Mouse (Mus musculus) heart, embryonic 11.5 days (tissue): ENCODE measurements around the gene Tnfsf13. TPM values are rescaled to one million over a fixed set of nuclear protein-coding genes. Genes with fewer than 3 reads are reported as not detected.

ENCODE experiments used
- ATAC-seq: fragments of 200-750 bp; cut with Nextera tagmentation; replicated peaks from 2 replicates; pipeline ENCODE4 v1.8.0; 2017; ENCODE audit warnings: moderate library complexity; ENCODE audit not compliant: insufficient number of reproducible peaks, low FRiP score, low TSS enrichment
- H3K27ac ChIP-seq: fragments of 300-500 bp; sonication (generic); 2 replicates; pipeline ENCODE4 v1.5.1; 2014; ENCODE audit warnings: mild to moderate bottlenecking, low read depth, low read length
- H3K27me3 ChIP-seq: fragments of 300-500 bp; sonication (generic); 2 replicates; pipeline ENCODE4 v1.6.1; 2014; ENCODE audit warnings: mild to moderate bottlenecking, low read length, mixed read lengths; ENCODE audit not compliant: control insufficient read depth, insufficient read depth
- H3K36me3 ChIP-seq: fragments of 300-500 bp; sonication (generic); 2 replicates; pipeline ENCODE4 v1.6.1; 2014; ENCODE audit warnings: mild to moderate bottlenecking, low read length, moderate library complexity, mixed read lengths; ENCODE audit not compliant: control insufficient read depth, insufficient read depth
- H3K4me1 ChIP-seq: fragments of 300-500 bp; sonication (generic); 2 replicates; pipeline ENCODE4 v1.6.1; 2014; ENCODE audit warnings: low read length; ENCODE audit not compliant: control insufficient read depth, insufficient read depth
- H3K4me2 ChIP-seq: fragments of 300-500 bp; sonication (generic); 2 replicates; pipeline ENCODE4 v1.6.1; 2014; ENCODE audit warnings: mild to moderate bottlenecking, moderate library complexity
- H3K4me3 ChIP-seq: fragments of 300-500 bp; sonication (generic); 2 replicates; pipeline ENCODE4 v1.5.1; 2014; ENCODE audit warnings: low read depth, low read length
- H3K9ac ChIP-seq: fragments of 300-500 bp; sonication (generic); 2 replicates; pipeline ENCODE4 v1.6.1; 2014; ENCODE audit warnings: mild to moderate bottlenecking, low read depth, low read length, moderate library complexity
- H3K9me3 ChIP-seq: fragments of 300-500 bp; sonication (generic); replicated peaks from 2 replicates; pipeline ENCODE4 v1.6.1; 2016; ENCODE audit warnings: low read length; ENCODE audit not compliant: control insufficient read depth
- WGBS: fragments of 180-500 bp; shearing (Covaris S2); extraction: QIAGEN DNeasy Blood & Tissue Kit; methylation state at CpG from one replicate; pipeline ENCODE4 v1.1.7; 2014; ENCODE audit not compliant: insufficient replicate concordance; 5-methylcytosine and 5-hydroxymethylcytosine counted together
- polyA plus RNA-seq: library from polyadenylated mRNA; unstranded; fragments of >200 nt; fragmentation: Nextera tagmentation; extraction: Ambion mirVana; gene quantifications from 2 replicates; pipeline ENCODE4 v1.2.1, GENCODE M21; 2014

Tnfsf13 gene
- polyA plus RNA-seq, 1 experiment from 2014 or later: not detected

DNA sequence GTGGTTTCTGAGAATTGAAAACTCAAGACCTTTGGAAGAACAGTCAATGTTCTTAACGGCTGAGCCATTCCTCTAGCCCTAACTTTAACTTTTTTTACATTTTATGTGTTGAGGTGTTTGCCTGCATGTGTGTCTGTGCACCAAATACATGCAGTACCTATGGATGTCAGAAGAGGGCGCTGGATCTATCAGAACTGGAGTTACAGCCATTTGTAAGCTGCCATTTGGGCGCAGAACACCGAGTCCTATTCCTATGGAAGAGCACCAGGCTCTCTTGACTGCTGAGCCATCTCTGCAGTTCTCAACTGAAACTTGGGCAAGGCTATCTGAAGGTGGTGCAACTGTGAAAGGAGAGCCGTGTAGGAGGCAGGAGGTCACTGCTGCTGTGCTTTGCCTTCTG is 13.0 kb upstream of the Tnfsf13 start:
- Histone ChIP-seq H3K36me3 (no peaks in the 10 kb centered on the region), H3K4me1 (peaks cover 17% of the 10 kb centered on the region), H3K4me2 (no peak overlapping the region), H3K4me3 (no peak overlapping the region), H3K9me3 (no peaks in the 10 kb centered on the region), H3K27ac (no peak overlapping the region), H3K9ac (no peak overlapping the region), H3K27me3 (no peaks in the 10 kb centered on the region)
- ATAC-seq: no peak
- 72% methylated on average over 5 of the region's 5 CpGs for WGBS

- Histone ChIP-seq H3K9ac (no peak overlapping the region), H3K27me3 (no peaks in the 10 kb centered on the region), H3K4me2 (no peak overlapping the region), H3K4me1 (peaks cover 20% of the 10 kb centered on the region), H3K27ac (no peak overlapping the region), H3K36me3 (no peaks in the 10 kb centered on the region), H3K9me3 (no peaks in the 10 kb centered on the region), H3K4me3 (no peak overlapping the region)
- no peak for ATAC-seq
- WGBS: 81% methylated on average over 3 of the region's 3 CpGs
These were observed 11.8 kb upstream of the Tnfsf13 start for GRCm38 (mm10) chr11:69697396-69697795.

- Histone ChIP-seq H3K4me2 (peak within 1 kb of the TSS; percentile 83), H3K27ac (peak within 1 kb of the TSS; percentile 64), H3K9me3 (no peaks in the 10 kb centered on the region), H3K9ac (peak within 1 kb of the TSS; percentile 85), H3K36me3 (no peaks in the 10 kb centered on the region), H3K4me3 (peak within 1 kb of the TSS; percentile 62), H3K4me1 (peaks cover 20% of the 10 kb centered on the region), H3K27me3 (no peaks in the 10 kb centered on the region)
- under 1% methylated on average over 40 of the region's 41 CpGs for WGBS
- ATAC-seq: peak; percentile 66; the same call in 1 of the 2 replicates
These were observed 10.0 kb upstream of the Tnfsf13 start, which contains the start of the genes Tnfsf12 and Tnfsfm13 for GRCm38 (mm10) chr11:69695361-69696181. TSS of gene Tnfsf12 (minus strand) at chr11:69695849. TSS of gene Tnfsfm13 (minus strand) at chr11:69696098.

- Histone ChIP-seq H3K27me3 (no peaks in the 10 kb centered on the region), H3K4me3 (peak overlapping the region; percentile 62), H3K4me1 (peaks cover 18% of the 10 kb centered on the region), H3K9me3 (no peaks in the 10 kb centered on the region), H3K36me3 (no peaks in the 10 kb centered on the region), H3K4me2 (peak overlapping the region; percentile 83), H3K27ac (peak overlapping the region; percentile 64), H3K9ac (peak overlapping the region; percentile 85; the same call in 1 of the 2 replicates)
- 25% methylated on average over 6 of the region's 6 CpGs for WGBS
- ATAC-seq: no peak
These were observed 9.4 kb upstream of the Tnfsf13 start for GRCm38 (mm10) chr11:69695046-69695360.

DNA sequence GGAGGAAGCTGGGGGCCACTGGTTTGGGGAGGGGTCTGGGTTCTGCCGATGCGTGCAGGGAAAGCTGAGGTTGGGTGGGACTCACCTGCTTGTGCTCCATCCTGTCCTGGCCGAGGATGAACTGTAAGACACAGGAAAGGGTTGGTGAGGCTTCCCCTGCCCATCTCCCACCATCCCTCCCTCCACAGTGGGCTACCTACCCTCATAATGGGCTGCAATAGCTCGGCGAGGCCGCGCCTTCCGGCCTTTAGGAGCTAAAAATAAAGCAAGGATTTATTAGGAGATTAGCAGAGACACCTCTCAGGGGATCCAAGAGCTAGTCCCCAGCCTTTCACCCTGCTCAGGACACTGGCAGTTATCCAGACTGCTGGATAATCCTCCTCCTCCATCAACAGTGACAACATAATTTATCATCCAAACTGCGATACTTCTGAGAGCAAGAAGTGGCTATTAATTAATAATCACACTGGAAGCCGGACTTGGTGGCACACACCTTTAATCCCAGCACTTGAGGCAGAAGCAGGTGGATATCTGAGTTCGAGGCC is 7.9 kb upstream of the Tnfsf13 start:
- Histone ChIP-seq H3K9ac (no peak overlapping the region), H3K27me3 (no peaks in the 10 kb centered on the region), H3K36me3 (no peaks in the 10 kb centered on the region), H3K27ac (no peak overlapping the region), H3K9me3 (no peaks in the 10 kb centered on the region), H3K4me3 (no peak overlapping the region), H3K4me1 (peaks cover 12% of the 10 kb centered on the region), H3K4me2 (no peak overlapping the region)
- no peak for ATAC-seq
- 55% methylated on average over 11 of the region's 11 CpGs for WGBS

DNA sequence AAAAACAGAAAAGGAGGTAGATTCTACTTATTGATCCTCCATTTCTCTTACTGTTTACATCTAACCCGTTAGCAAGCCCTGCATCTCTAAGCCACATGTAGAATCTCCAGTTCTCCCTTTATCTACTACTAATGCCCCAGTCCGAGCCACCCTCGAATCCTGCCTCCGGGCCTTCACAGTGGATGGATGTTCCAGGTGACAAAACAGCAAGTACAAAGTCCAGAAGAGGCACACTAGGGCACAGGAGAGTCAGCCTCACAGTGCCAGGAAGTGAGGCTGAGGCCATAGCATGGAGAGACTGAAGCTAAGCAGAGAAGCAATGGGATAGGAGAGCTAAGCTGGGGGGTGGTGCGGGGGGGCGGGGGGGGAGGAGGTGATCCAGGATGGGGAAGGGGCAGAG is 7.3 kb upstream of the Tnfsf13 start:
- H3K9ac ChIP-seq: no peak overlapping the region
- H3K9me3 ChIP-seq: no peaks in the 10 kb centered on the region
- no peak overlapping the region for H3K4me2 ChIP-seq
- ATAC-seq: no peak
- 80% methylated on average over 6 of the region's 6 CpGs for WGBS
- H3K27me3 ChIP-seq: no peaks in the 10 kb centered on the region
- peaks cover 12% of the 10 kb centered on the region for H3K4me1 ChIP-seq
- H3K27ac ChIP-seq: no peak overlapping the region
- no peak overlapping the region for H3K4me3 ChIP-seq
- no peaks in the 10 kb centered on the region for H3K36me3 ChIP-seq

DNA sequence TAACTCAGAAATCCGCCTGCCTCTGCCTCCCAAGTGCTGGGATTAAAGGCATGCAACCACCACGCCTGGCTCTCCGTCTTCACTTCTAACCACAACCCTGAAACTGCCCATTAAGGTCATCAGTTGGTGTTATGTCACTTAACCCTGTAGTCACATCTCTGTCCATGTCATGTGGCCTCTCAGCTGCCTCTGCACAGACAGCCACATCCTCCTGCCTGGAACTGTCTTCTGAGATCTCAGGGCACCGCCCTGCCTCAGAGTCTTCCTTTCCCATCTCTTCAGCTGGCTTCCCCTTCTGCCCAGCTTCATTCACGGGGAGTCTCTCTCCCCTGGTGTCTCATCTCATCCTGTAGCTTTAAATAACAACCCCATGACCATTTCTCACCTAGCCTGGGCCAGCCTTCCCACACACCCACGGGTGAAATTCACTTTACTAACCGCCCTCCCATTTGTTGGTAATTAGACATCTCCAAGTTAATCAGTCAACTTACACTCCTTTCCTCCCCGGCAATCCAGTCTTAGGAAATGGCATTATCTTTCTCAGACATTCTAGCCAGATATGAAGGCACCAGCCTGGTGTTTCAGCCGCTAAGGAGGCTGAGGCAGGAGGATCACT is 6.7 kb upstream of the Tnfsf13 start:
- Histone ChIP-seq H3K4me1 (peaks cover 12% of the 10 kb centered on the region), H3K9ac (no peak overlapping the region), H3K4me2 (no peak overlapping the region), H3K27ac (no peak overlapping the region), H3K4me3 (no peak overlapping the region), H3K27me3 (no peaks in the 10 kb centered on the region), H3K36me3 (no peaks in the 10 kb centered on the region), H3K9me3 (no peaks in the 10 kb centered on the region)
- WGBS: 70% methylated on average over 9 of the region's 9 CpGs
- no peak for ATAC-seq

DNA sequence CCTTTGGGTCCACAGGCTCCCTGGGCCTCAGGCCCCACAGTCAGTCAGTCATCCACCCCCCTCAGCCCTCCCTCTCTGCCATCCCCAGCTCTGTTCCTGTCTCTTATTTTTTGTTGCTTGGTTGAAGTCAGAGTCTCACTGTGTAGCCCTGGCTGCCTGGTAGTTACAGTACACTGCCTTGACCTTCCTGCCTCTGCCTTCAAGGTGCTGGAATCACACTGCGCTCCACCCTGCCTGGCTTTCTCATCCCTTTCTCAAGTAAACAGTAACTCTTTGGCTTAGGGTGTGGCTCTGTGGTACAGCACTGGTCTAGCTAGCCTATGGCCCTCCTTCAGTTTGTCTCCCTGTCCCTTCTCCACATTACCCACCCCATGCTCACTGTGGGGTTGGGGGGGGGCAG is 4.3 kb upstream of the Tnfsf13 start:
- no peak overlapping the region for H3K27ac ChIP-seq
- H3K9ac ChIP-seq: no peak overlapping the region
- H3K27me3 ChIP-seq: no peaks in the 10 kb centered on the region; the same call in 1 of the 2 replicates
- WGBS: 88% methylated on average over 1 of the region's 1 CpGs
- H3K4me1 ChIP-seq: peaks cover 4% of the 10 kb centered on the region; the same call in 1 of the 2 replicates
- no peak for ATAC-seq
- H3K4me2 ChIP-seq: no peak overlapping the region
- H3K9me3 ChIP-seq: no peaks in the 10 kb centered on the region
- H3K36me3 ChIP-seq: no peaks in the 10 kb centered on the region
- no peak overlapping the region for H3K4me3 ChIP-seq
